Mouse (Mus musculus) kidney, embryonic 14.5 days (tissue): ENCODE measurements around the gene Spaca9. TPM values are rescaled to one million over a fixed set of nuclear protein-coding genes. Genes with fewer than 3 reads are reported as not detected.

Source experiments
- ATAC-seq: fragments of 200-750 bp; cut with Nextera tagmentation; 2 replicates; pipeline ENCODE4 v1.8.0; 2017; ENCODE audit warnings: moderate number of reproducible peaks, mild to moderate bottlenecking, moderate TSS enrichment, moderate library complexity; ENCODE audit not compliant: low FRiP score, low TSS enrichment
- H3K27ac ChIP-seq: fragments of 300-500 bp; sonication (generic); 2 replicates; pipeline ENCODE4 v1.5.1; 2014; ENCODE audit warnings: low read depth, mild to moderate bottlenecking, low read length, moderate library complexity, mixed read lengths
- H3K27me3 ChIP-seq: fragments of 300-500 bp; sonication (generic); 2 replicates; pipeline ENCODE4 v1.6.1; 2014; ENCODE audit warnings: mild to moderate bottlenecking, low read length; ENCODE audit not compliant: control insufficient read depth, insufficient read depth
- H3K36me3 ChIP-seq: fragments of 300-500 bp; sonication (generic); 2 replicates; pipeline ENCODE4 v1.6.1; 2014; ENCODE audit warnings: low read length, mixed read lengths; ENCODE audit not compliant: control insufficient read depth, insufficient read depth
- H3K4me1 ChIP-seq: fragments of 300-500 bp; sonication (generic); 2 replicates; pipeline ENCODE4 v1.6.1; 2014; ENCODE audit warnings: low read length, mixed read lengths; ENCODE audit not compliant: control insufficient read depth, insufficient read depth
- H3K4me2 ChIP-seq: fragments of 300-500 bp; sonication (generic); replicated peaks from 2 replicates; pipeline ENCODE4 v1.6.1; 2014; ENCODE audit warnings: low read depth, mild to moderate bottlenecking, low read length
- H3K4me3 ChIP-seq: fragments of 300-500 bp; sonication (generic); 2 replicates; pipeline ENCODE4 v1.5.1; 2014; ENCODE audit warnings: mild to moderate bottlenecking, low read length
- H3K9ac ChIP-seq: fragments of 300-500 bp; sonication (generic); 2 replicates; pipeline ENCODE4 v1.6.1; 2014; ENCODE audit warnings: low read depth, mild to moderate bottlenecking, low read length, moderate library complexity
- H3K9me3 ChIP-seq: fragments of 300-500 bp; sonication (generic); 2 replicates; pipeline ENCODE4 v1.6.1; 2016; ENCODE audit warnings: low read length; ENCODE audit not compliant: control insufficient read depth
- WGBS: fragments of 180-500 bp; shearing (Covaris S2); extraction: QIAGEN DNeasy Blood & Tissue Kit; methylation state at CpG from one replicate; pipeline ENCODE4 v1.1.7; 2014; 5-methylcytosine and 5-hydroxymethylcytosine counted together
- polyA plus RNA-seq: library from polyadenylated mRNA; unstranded; fragments of >200 nt; fragmentation: Nextera tagmentation; extraction: Ambion mirVana; gene quantifications from 2 replicates; pipeline ENCODE4 v1.2.1, GENCODE M21; 2014

The Spaca9 gene
- 4.0 and 4.9 TPM in 2 replicates for polyA plus RNA-seq

- under 1% methylated on average over 53 of the region's 53 CpGs for WGBS
- peak within 1 kb of the TSS; percentile 58 for H3K4me3 ChIP-seq
- H3K9me3 ChIP-seq = no peaks in the 10 kb centered on the region
- no peaks in the 10 kb centered on the region for H3K36me3 ChIP-seq
- H3K9ac ChIP-seq = peak within 1 kb of the TSS; percentile 55; the same call in 1 of the 2 replicates
- peaks cover 18% of the 10 kb centered on the region for H3K4me1 ChIP-seq
- ATAC-seq = peak; percentile 84
- peak within 1 kb of the TSS; percentile 68 for H3K4me2 ChIP-seq
- H3K27ac ChIP-seq = peak within 1 kb of the TSS; percentile 73
- H3K27me3 ChIP-seq = no peaks in the 10 kb centered on the region
Measured at GRCm38 (mm10) chr2:28699361-28700335, at the start of gene Spaca9, which contains the start of gene Ak8. Gene Spaca9 (minus strand): TSS chr2:28699727. Gene Ak8 (plus strand): TSS chr2:28700164.

GRCm38 (mm10) chr2:28747705-28748104 lies 48.2 kb upstream of the Spaca9 start:
- Histone ChIP-seq H3K4me3 (no peak overlapping the region), H3K27ac (no peak overlapping the region), H3K36me3 (no peaks in the 10 kb centered on the region), H3K9me3 (no peaks in the 10 kb centered on the region), H3K4me2 (no peak overlapping the region), H3K9ac (no peak overlapping the region), H3K27me3 (peaks cover 18% of the 10 kb centered on the region; the same call in 1 of the 2 replicates), H3K4me1 (peaks cover 11% of the 10 kb centered on the region)
- ATAC-seq = no peak
- WGBS = 87% methylated on average over 2 of the region's 2 CpGs

GRCm38 (mm10) chr2:28746682-28747332 lies 47.3 kb upstream of the Spaca9 start:
- 53% methylated on average over 15 of the region's 15 CpGs for WGBS
- Histone ChIP-seq H3K4me2 (no peak overlapping the region), H3K9ac (no peak overlapping the region), H3K9me3 (no peaks in the 10 kb centered on the region), H3K4me3 (no peak overlapping the region), H3K27ac (no peak overlapping the region), H3K4me1 (peaks cover 7% of the 10 kb centered on the region), H3K27me3 (peaks cover 17% of the 10 kb centered on the region; the same call in 1 of the 2 replicates), H3K36me3 (no peaks in the 10 kb centered on the region)
- ATAC-seq = no peak

GRCm38 (mm10) chr2:28742701-28743100 lies 43.2 kb upstream of the Spaca9 start:
- H3K9ac ChIP-seq = no peak overlapping the region
- no peaks in the 10 kb centered on the region for H3K4me1 ChIP-seq
- H3K4me2 ChIP-seq = no peak overlapping the region
- H3K9me3 ChIP-seq = no peaks in the 10 kb centered on the region
- H3K27ac ChIP-seq = no peak overlapping the region
- H3K4me3 ChIP-seq = no peak overlapping the region
- no peak for ATAC-seq
- no peaks in the 10 kb centered on the region for H3K36me3 ChIP-seq
- H3K27me3 ChIP-seq = 0 out of 2 replicates have a peak, but pooled peaks cover 5% of the 10 kb centered on the region
- 83% methylated on average over 8 of the region's 8 CpGs for WGBS

- Histone ChIP-seq H3K9me3 (no peaks in the 10 kb centered on the region), H3K4me1 (no peaks in the 10 kb centered on the region), H3K4me2 (no peak overlapping the region), H3K27me3 (0 out of 2 replicates have a peak, but pooled peaks cover 5% of the 10 kb centered on the region), H3K4me3 (no peak overlapping the region), H3K27ac (no peak overlapping the region), H3K9ac (no peak overlapping the region), H3K36me3 (no peaks in the 10 kb centered on the region)
- 81% methylated on average over 5 of the region's 5 CpGs for WGBS
- no peak for ATAC-seq
Measured at GRCm38 (mm10) chr2:28740159-28740558, 40.6 kb upstream of the Spaca9 start.

- ATAC-seq = no peak
- H3K36me3 ChIP-seq = no peaks in the 10 kb centered on the region
- H3K9me3 ChIP-seq = no peaks in the 10 kb centered on the region
- WGBS = 90% methylated on average over 5 of the region's 5 CpGs
- no peak overlapping the region for H3K4me2 ChIP-seq
- no peak overlapping the region for H3K9ac ChIP-seq
- H3K4me3 ChIP-seq = no peak overlapping the region
- no peaks in the 10 kb centered on the region for H3K4me1 ChIP-seq
- no peak overlapping the region for H3K27ac ChIP-seq
- 0 out of 2 replicates have a peak, but pooled peaks cover 5% of the 10 kb centered on the region for H3K27me3 ChIP-seq
Measured at GRCm38 (mm10) chr2:28737112-28737511, 37.6 kb upstream of the Spaca9 start.

- Histone ChIP-seq H3K4me1 (0 out of 2 replicates have a peak, but pooled peaks cover 3% of the 10 kb centered on the region), H3K9ac (no peak overlapping the region), H3K27ac (no peak overlapping the region), H3K4me2 (no peak overlapping the region), H3K4me3 (no peak overlapping the region), H3K27me3 (0 out of 2 replicates have a peak, but pooled peaks cover 3% of the 10 kb centered on the region), H3K36me3 (no peaks in the 10 kb centered on the region), H3K9me3 (no peaks in the 10 kb centered on the region)
- no peak for ATAC-seq
Measured at GRCm38 (mm10) chr2:28730676-28731075, 31.1 kb upstream of the Spaca9 start.

GRCm38 (mm10) chr2:28727786-28728404 lies 28.4 kb upstream of the Spaca9 start:
- Histone ChIP-seq H3K36me3 (no peaks in the 10 kb centered on the region), H3K9me3 (no peaks in the 10 kb centered on the region), H3K4me3 (no peak overlapping the region), H3K9ac (no peak overlapping the region), H3K4me2 (no peak overlapping the region), H3K4me1 (0 out of 2 replicates have a peak, but pooled peaks cover 3% of the 10 kb centered on the region), H3K27me3 (0 out of 2 replicates have a peak, but pooled peaks cover 3% of the 10 kb centered on the region), H3K27ac (no peak overlapping the region)
- 16% methylated on average over 16 of the region's 16 CpGs for WGBS
- ATAC-seq = no peak
